Mouse (Mus musculus) embryonic facial prominence, embryonic 11.5 days (tissue): ENCODE measurements around the gene Tap1. TPM values are rescaled to one million over a fixed set of nuclear protein-coding genes. Genes with fewer than 3 reads are reported as not detected.
"Not testable (repeated sequence)": the region's sequence is repeated elsewhere in the genome, so short reads cannot be mapped to it uniquely, and the experiment has no call there.

Experiments
- ATAC-seq: fragments of 200-750 bp; cut with Nextera tagmentation; replicated peaks from 2 replicates; pipeline ENCODE4 v1.8.0; 2017; ENCODE audit warnings: low read depth; ENCODE audit not compliant: insufficient number of reproducible peaks, low FRiP score, low TSS enrichment
- DNase-seq: peaks from one replicate; pipeline ENCODE4 v3.0.0-alpha.2; 2015; ENCODE audit warnings: low spot score
- H3K27ac ChIP-seq: fragments of 300-500 bp; sonication (generic); replicated peaks from 2 replicates; pipeline ENCODE4 v1.5.1; 2014; ENCODE audit warnings: mild to moderate bottlenecking, low read depth, low read length, control low read depth
- H3K27me3 ChIP-seq: fragments of 300-500 bp; sonication (generic); 2 replicates; pipeline ENCODE4 v1.6.1; 2014; ENCODE audit warnings: mild to moderate bottlenecking, low read length, moderate library complexity, mixed read lengths; ENCODE audit not compliant: control insufficient read depth, insufficient read depth
- H3K36me3 ChIP-seq: fragments of 300-500 bp; sonication (generic); replicated peaks from 2 replicates; pipeline ENCODE4 v1.6.1; 2014; ENCODE audit warnings: low read depth, mild to moderate bottlenecking, low read length, moderate library complexity, mixed read lengths; ENCODE audit not compliant: control insufficient read depth, insufficient read depth
- H3K4me1 ChIP-seq: fragments of 300-500 bp; sonication (generic); 2 replicates; pipeline ENCODE4 v1.6.1; 2014; ENCODE audit warnings: low read length, mixed read lengths; ENCODE audit not compliant: control insufficient read depth, insufficient read depth
- H3K4me2 ChIP-seq: fragments of 300-500 bp; sonication (generic); 2 replicates; pipeline ENCODE4 v1.6.1; 2014; ENCODE audit warnings: low read depth, mild to moderate bottlenecking, control low read depth, low read length, moderate library complexity
- H3K4me3 ChIP-seq: fragments of 300-500 bp; sonication (generic); 2 replicates; pipeline ENCODE4 v1.5.1; 2014; ENCODE audit warnings: low read depth, low read length, control low read depth
- H3K9ac ChIP-seq: fragments of 300-500 bp; sonication (generic); replicated peaks from 2 replicates; pipeline ENCODE4 v1.6.1; 2014; ENCODE audit warnings: mild to moderate bottlenecking, control low read depth, low read length
- H3K9me3 ChIP-seq: fragments of 300-500 bp; sonication (generic); replicated peaks from 2 replicates; pipeline ENCODE4 v1.6.1; 2016; ENCODE audit warnings: mild to moderate bottlenecking, low read length, inconsistent platforms, mixed read lengths; ENCODE audit not compliant: control insufficient read depth
- WGBS: fragments of 180-500 bp; shearing (Covaris S2); extraction: QIAGEN DNeasy Blood & Tissue Kit; methylation state at CpG from one replicate; pipeline ENCODE4 v1.1.7; 2014; 5-methylcytosine and 5-hydroxymethylcytosine counted together
- polyA plus RNA-seq: library from polyadenylated mRNA; unstranded; fragments of >200 nt; fragmentation: Nextera tagmentation; extraction: Ambion mirVana; gene quantifications from 2 replicates; pipeline ENCODE4 v1.2.1, GENCODE M21; 2014

Tap1 gene
- polyA plus RNA-seq, 1 experiment from 2014 or later: 2.3 TPM

DNA sequence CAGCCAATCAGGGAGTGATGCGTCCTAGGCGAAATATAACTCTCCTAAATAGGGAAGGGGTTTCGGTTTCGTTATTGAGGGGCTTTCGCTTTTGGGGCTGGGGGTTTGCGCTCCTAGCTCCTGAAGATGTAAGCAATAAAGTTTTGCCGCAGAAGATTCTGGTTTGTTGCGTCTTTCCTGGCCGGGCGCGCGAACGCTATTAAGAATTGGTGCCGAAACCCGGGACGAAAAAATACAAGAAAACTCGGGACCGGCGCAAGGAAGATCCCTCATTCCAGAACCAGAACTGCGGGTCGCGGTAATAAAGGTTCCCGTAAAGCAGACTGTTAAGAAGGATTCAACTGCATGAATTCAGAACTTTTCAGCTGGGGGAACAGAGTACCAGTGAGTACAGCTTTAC is 38.6 kb downstream of the Tap1 start:
- H3K9ac ChIP-seq, ATAC-seq, H3K4me3 ChIP-seq, H3K27ac ChIP-seq, DNase-seq, H3K4me2 ChIP-seq, H3K36me3 ChIP-seq, H3K27me3 ChIP-seq, H3K4me1 ChIP-seq, H3K9me3 ChIP-seq: not testable (repeated sequence)
- 95% methylated on average over 13 of the region's 23 CpGs for WGBS

DNA sequence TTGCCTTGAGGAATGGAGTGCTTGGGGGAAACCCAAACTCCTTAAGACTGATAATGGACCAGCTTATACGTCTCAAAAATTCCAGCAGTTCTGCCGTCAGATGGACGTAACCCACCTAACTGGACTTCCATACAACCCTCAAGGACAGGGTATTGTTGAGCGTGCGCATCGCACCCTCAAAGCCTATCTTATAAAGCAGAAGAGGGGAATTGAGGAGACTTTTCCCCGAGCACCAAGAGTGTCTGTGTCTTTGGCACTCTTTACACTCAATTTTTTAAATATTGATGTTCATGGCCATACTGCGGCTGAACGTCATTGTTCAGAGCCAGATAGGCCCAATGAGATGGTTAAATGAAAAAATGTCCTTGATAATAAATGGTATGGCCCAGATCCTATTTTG is 43.6 kb downstream of the Tap1 start:
- H3K4me1 ChIP-seq, H3K4me3 ChIP-seq, H3K27me3 ChIP-seq, H3K9me3 ChIP-seq, H3K36me3 ChIP-seq, H3K27ac ChIP-seq, H3K9ac ChIP-seq, ATAC-seq, DNase-seq, H3K4me2 ChIP-seq: not testable (repeated sequence)
- WGBS: 93% methylated on average over 6 of the region's 9 CpGs

DNA sequence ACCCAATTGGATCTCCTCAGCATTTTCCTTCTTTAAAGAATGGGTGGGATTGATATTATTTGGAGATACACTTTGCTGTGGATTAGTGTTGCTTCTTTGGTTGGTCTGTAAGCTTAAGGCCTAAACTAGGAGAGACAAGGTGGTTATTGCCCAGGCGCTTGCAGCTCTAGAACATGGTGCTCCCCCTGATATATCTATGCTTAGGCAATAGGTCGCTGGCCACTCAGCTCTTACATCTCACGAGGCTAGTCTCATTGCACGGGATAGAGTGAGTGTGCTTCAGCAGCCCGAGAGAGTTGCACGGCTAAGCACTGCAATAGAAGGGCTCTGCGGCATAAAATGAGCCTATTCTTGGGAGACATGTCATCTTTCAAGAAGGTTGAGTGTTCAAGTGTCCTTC is 44.7 kb downstream of the Tap1 start:
- H3K27ac ChIP-seq, H3K9me3 ChIP-seq, H3K27me3 ChIP-seq, H3K4me1 ChIP-seq, H3K9ac ChIP-seq, H3K4me2 ChIP-seq, ATAC-seq, H3K36me3 ChIP-seq, DNase-seq, H3K4me3 ChIP-seq: not testable (repeated sequence)
- 76% methylated on average over 5 of the region's 7 CpGs for WGBS

DNA sequence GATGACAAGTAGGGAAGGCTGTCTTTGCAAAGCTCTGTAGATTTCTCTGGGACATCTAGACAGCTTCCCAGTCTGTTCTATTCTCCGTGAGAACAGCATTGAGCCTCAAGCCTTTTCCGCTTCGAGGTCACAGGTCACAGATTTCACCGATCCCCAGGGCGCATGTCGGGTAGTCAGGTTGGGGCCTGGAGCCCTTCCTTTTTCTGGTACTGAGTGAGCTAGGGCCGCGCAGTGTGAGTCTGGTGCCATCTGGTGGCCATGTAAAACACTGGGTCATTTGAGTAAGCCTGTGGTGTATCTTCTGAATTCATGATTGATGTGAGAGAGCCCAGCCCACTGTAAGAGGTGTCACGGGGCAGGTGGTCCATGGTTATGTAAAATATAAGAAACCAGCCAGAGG is 47.6 kb downstream of the Tap1 start:
- Histone ChIP-seq H3K36me3 (no peaks in the 10 kb centered on the region), H3K4me2 (no peak overlapping the region), H3K4me1 (no peaks in the 10 kb centered on the region), H3K27ac (no peak overlapping the region), H3K4me3 (no peak overlapping the region), H3K27me3 (no peaks in the 10 kb centered on the region), H3K9me3 (no peaks in the 10 kb centered on the region), H3K9ac (no peak overlapping the region)
- peak; percentile 67 for DNase-seq
- 0 out of 2 replicates have a peak, but pooled peaks have one; percentile 34 for ATAC-seq
- whole genome bisulfite sequencing: 49% methylated on average over 9 of the region's 9 CpGs

DNA sequence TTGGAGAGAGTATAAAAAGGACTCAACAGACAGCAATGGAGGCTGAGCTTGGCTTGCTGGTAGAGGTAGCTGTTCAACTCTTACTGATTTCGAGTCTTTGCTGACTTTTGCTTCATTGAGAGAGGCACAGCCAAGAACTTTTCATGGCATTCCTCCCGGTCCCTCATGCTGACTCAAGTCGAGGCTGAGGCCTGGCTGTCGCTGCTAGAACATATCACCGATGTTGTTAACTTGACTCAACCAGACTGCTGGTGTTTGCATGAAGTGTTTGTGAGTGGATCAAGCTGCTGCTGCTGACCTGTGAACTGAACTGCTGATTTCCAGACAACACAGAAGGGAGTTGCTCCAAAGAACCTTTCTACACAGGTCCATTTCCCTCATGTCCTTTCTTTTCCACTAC is 49.3 kb downstream of the Tap1 start:
- no peak for ATAC-seq
- no peak for DNase-seq
- Histone ChIP-seq H3K9ac (no peak overlapping the region), H3K4me2 (no peak overlapping the region), H3K27me3 (no peaks in the 10 kb centered on the region), H3K9me3 (no peaks in the 10 kb centered on the region), H3K27ac (no peak overlapping the region), H3K4me3 (no peak overlapping the region), H3K4me1 (no peaks in the 10 kb centered on the region), H3K36me3 (no peaks in the 10 kb centered on the region)
- 81% methylated on average over 5 of the region's 5 CpGs for WGBS

DNA sequence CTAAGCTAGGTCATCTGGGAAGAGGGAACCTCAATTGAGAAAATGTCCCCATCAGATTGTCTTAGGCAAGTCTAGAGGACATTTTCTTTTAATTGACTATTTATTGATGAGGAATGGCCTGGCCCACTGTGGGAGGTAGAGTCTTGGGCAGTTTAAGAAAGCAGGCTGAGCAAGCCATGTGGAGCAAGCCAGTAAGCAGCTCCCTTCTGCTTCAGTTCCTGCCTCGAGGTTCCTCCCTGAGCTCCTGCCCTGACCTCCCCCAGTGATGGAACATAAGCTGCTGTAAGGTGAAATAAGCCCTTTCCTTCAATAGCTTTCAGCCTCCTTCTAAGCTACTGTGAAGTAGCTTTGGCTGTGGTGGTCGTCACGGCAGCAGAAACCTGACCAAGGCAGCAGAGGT is 50.4 kb downstream of the Tap1 start:
- DNase-seq: no peak
- Histone ChIP-seq H3K4me3 (no peak overlapping the region), H3K27ac (no peak overlapping the region), H3K9ac (no peak overlapping the region), H3K36me3 (no peaks in the 10 kb centered on the region), H3K9me3 (no peaks in the 10 kb centered on the region), H3K27me3 (no peaks in the 10 kb centered on the region), H3K4me1 (no peaks in the 10 kb centered on the region), H3K4me2 (no peak overlapping the region)
- ATAC-seq: no peak
- WGBS: 71% methylated on average over 3 of the region's 3 CpGs

DNA sequence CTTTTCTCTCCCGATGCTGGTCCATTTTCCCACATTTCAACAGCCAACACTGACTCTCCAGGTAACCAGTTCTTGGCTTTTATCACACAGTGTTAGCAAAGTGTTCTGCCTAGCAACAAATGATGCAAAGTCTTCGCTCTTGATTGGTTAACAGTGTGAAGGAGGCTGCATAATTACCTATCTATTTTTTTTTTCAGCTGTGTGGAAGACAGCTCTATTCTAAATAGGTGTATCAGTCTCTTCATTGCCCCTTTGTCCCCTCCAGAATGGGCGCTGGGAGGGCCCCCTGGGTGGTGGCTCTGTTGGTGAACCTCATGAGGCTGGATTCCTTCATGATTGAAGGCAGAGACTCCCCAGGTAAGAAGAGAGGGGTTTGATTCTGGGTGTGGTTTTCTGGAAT is 51.4 kb downstream of the Tap1 start, which contains the start of gene H2-Ob:
TSS of gene H2-Ob (plus strand) at position 198 of the 400 bp plus-strand sequence.
- H3K36me3 ChIP-seq: no peaks in the 10 kb centered on the region
- ATAC-seq (no peak), DNase-seq (no peak)
- H3K4me2 ChIP-seq: no peak within 1 kb of the TSS
- WGBS: 59% methylated on average over 3 of the region's 3 CpGs
- H3K27me3 ChIP-seq: no peaks in the 10 kb centered on the region
- H3K9ac ChIP-seq: no peak within 1 kb of the TSS
- no peak within 1 kb of the TSS for H3K27ac ChIP-seq
- no peak within 1 kb of the TSS for H3K4me3 ChIP-seq
- H3K9me3 ChIP-seq: no peaks in the 10 kb centered on the region
- H3K4me1 ChIP-seq: no peaks in the 10 kb centered on the region

DNA sequence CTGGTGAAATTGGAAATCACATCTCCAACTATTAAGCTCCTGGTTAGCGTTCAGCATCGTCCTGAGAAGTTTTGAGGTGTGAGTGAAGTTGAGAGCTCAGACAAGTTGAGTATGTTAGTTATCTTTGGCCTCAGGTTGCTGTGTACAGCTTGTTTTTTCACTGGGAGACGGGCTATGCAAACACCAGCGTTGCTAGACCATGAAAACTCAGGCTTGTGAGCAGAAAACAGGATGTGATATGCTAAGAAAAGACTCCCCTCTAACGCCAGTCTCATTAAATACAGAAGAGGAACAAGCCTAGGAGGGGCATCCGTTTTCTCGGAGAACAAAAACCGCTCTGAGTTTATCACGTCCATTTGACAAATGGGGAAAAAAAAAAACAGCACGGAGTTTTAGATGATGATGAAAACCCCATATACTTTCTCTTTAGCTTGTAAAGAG is 52.3 kb downstream of the Tap1 start:
- no peaks in the 10 kb centered on the region for H3K36me3 ChIP-seq
- H3K9me3 ChIP-seq: no peaks in the 10 kb centered on the region
- 72% methylated on average over 10 of the region's 10 CpGs for WGBS
- no peak for DNase-seq
- no peaks in the 10 kb centered on the region for H3K4me1 ChIP-seq
- no peak overlapping the region for H3K4me3 ChIP-seq
- H3K27ac ChIP-seq: no peak overlapping the region
- no peak overlapping the region for H3K9ac ChIP-seq
- H3K4me2 ChIP-seq: no peak overlapping the region
- H3K27me3 ChIP-seq: no peaks in the 10 kb centered on the region
- no peak for ATAC-seq
